In the genomic region with DNA sequence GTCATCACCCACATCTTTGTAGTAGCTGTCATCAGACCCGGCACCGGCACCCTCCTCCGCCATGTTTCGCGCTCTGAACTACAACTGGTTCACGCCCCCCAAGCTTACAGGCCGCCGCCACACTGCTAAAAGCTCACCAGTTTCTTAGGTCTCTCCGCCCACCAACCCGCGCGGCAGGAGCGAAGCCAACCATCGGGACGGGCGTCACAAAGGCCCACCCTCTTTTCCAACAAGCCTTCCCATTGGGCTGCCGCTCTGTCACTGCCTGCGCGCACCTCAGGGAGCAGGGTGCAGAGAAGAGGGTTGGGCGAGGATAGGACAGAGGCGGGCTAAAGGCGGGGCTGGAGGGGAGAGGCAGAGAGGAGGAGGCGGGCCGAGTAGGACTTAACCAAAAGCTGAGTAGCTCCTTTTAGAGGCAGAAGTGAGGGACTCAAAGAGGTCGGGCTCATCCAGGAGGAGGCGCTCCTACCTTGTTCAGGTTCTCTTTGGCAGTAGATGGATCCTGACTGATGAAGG, we compare ENCODE assay signal across 8 mouse cellular contexts. TPM values are rescaled to one million over a fixed set of nuclear protein-coding genes. Genes with fewer than 3 reads are reported as not detected.
A peak's percentile ranks its signal among the peaks of the same experiment; 100 is the strongest.
DNase-seq lines count a peak whose midpoint lies in the region; ATAC-seq and TF ChIP-seq lines count a peak whose summit lies in the region.

Gene Haus7 (minus strand): TSS at position 168 of the 516 bp plus-strand sequence.

- H3K27ac ChIP-seq in ES-Bruce4 (ENCODE audit: insufficient read depth, low read length) = no peak within 1 kb of the TSS
- H3K27ac ChIP-seq in forebrain, embryonic 13.5 days = no peak within 1 kb of the TSS
- no peak within 1 kb of the TSS for H3K27ac ChIP-seq in liver, postnatal 0 days (ENCODE audit: low read depth)
- H3K27ac ChIP-seq in neural tube, embryonic 14.5 days (ENCODE audit: low read depth, low read length) = no peak within 1 kb of the TSS

- intact Hi-C loops in heart, postnatal 10 days (cut with DNase I) = loop anchor here (2.0 kb wide), 1 partner anchor 34 kb away; no protein-coding TSS in a partner anchor

- H3K9me3 ChIP-seq in ES-Bruce4 (replicated peaks; ENCODE audit: control insufficient read depth, insufficient read depth, low read length, poor library complexity, severe bottlenecking) = no peaks in the 10 kb centered on the region
- H3K9me3 ChIP-seq in forebrain, embryonic 13.5 days (replicated peaks) = no peaks in the 10 kb centered on the region
- H3K9me3 ChIP-seq in liver, postnatal 0 days (ENCODE audit: low read length) = no peaks in the 10 kb centered on the region
- H3K9me3 ChIP-seq in neural tube, embryonic 14.5 days (ENCODE audit: control insufficient read depth, low read length) = no peaks in the 10 kb centered on the region

- peak; percentile 46 for TF ChIP-seq CTCF in ES-Bruce4 (IDR thresholded peaks at IDR 0.05; ENCODE audit: low read depth, low read length)
- TF ChIP-seq CTCF in liver, postnatal 0 days (IDR thresholded peaks at IDR 0.05; ENCODE audit: low read depth) = peak; percentile 69

- no peak for TF ChIP-seq EP300 in ES-Bruce4 (IDR thresholded peaks at IDR 0.05; ENCODE audit: insufficient read depth, low read depth, low read length)
- TF ChIP-seq EP300 in liver, postnatal 0 days (IDR thresholded peaks at IDR 0.05; ENCODE audit: low read depth) = no peak

- DNase-seq in heart, postnatal 10 days = peak; percentile 93 to 94
- DNase-seq in large intestine, adult 2 months (ENCODE audit: low read depth, low spot score) = peak; percentile 62
- peak; percentile 90 for DNase-seq in liver, postnatal 0 days
- peak; percentile 87 for DNase-seq in testis, postnatal 10 days (ENCODE audit: low spot score)

- WGBS in forebrain, embryonic 13.5 days = 11% methylated on average over 24 of the region's 26 CpGs
- WGBS in large intestine, adult 2 months = 20% methylated on average over 26 of the region's 26 CpGs
- WGBS in liver, postnatal 0 days (ENCODE audit: insufficient replicate concordance) = 23% methylated on average over 26 of the region's 26 CpGs
- WGBS in neural tube, embryonic 14.5 days = 17% methylated on average over 26 of the region's 26 CpGs

- no peaks in the 10 kb centered on the region for H3K36me3 ChIP-seq in ES-Bruce4 (ENCODE audit: control insufficient read depth, insufficient read depth, low read length, poor library complexity, severe bottlenecking)
- 0 out of 2 replicates have a peak, but pooled peaks cover 2% of the 10 kb centered on the region for H3K36me3 ChIP-seq in forebrain, embryonic 13.5 days (ENCODE audit: poor library complexity, severe bottlenecking)
- no peaks in the 10 kb centered on the region for H3K36me3 ChIP-seq in liver, postnatal 0 days (replicated peaks; ENCODE audit: insufficient read depth, low read length)
- H3K36me3 ChIP-seq in neural tube, embryonic 14.5 days (ENCODE audit: control insufficient read depth, insufficient read depth, low read length) = no peaks in the 10 kb centered on the region

- peak within 1 kb of the TSS; percentile 33; the same call in 1 of the 2 replicates for H3K9ac ChIP-seq in ES-Bruce4 (ENCODE audit: low read depth, poor library complexity, severe bottlenecking)
- peak within 1 kb of the TSS; percentile 68 for H3K9ac ChIP-seq in forebrain, embryonic 13.5 days
- H3K9ac ChIP-seq in liver, postnatal 0 days (replicated peaks) = peak within 1 kb of the TSS; percentile 65
- peak within 1 kb of the TSS; percentile 1; the same call in 1 of the 2 replicates for H3K9ac ChIP-seq in neural tube, embryonic 14.5 days (replicated peaks; ENCODE audit: low read depth, low read length)

- H3K4me2 ChIP-seq in forebrain, embryonic 13.5 days = peak within 1 kb of the TSS; percentile 66
- H3K4me2 ChIP-seq in liver, postnatal 0 days (ENCODE audit: low read depth, low read length) = peak within 1 kb of the TSS; percentile 78
- H3K4me2 ChIP-seq in neural tube, embryonic 14.5 days (ENCODE audit: low read depth, low read length) = peak within 1 kb of the TSS; percentile 50

- H3K4me3 ChIP-seq in ES-Bruce4 (ENCODE audit: low read depth, low read length) = peak within 1 kb of the TSS; percentile 90
- H3K4me3 ChIP-seq in forebrain, embryonic 13.5 days = peak within 1 kb of the TSS; percentile 53
- peak within 1 kb of the TSS; percentile 61 for H3K4me3 ChIP-seq in liver, postnatal 0 days (ENCODE audit: low read depth, low read length)
- peak within 1 kb of the TSS; percentile 29 for H3K4me3 ChIP-seq in neural tube, embryonic 14.5 days (ENCODE audit: low read depth, low read length)

- peak; percentile 100 for ATAC-seq in cerebellum, adult (ENCODE audit: insufficient number of reproducible peaks, low FRiP score, low TSS enrichment)
- peak; percentile 100 for ATAC-seq in forebrain, embryonic 13.5 days
- ATAC-seq in liver, postnatal 0 days = peak; percentile 100
- peak; percentile 100 for ATAC-seq in neural tube, embryonic 14.5 days (ENCODE audit: low read depth)

- TF ChIP-seq POLR2A in ES-Bruce4 (IDR thresholded peaks at IDR 0.05; ENCODE audit: insufficient read depth, low read length) = no peak

- H3K4me1 ChIP-seq in ES-Bruce4 (ENCODE audit: control insufficient read depth, insufficient read depth, low read length) = no peaks in the 10 kb centered on the region
- peaks cover 12% of the 10 kb centered on the region; the same call in 1 of the 2 replicates for H3K4me1 ChIP-seq in forebrain, embryonic 13.5 days
- H3K4me1 ChIP-seq in liver, postnatal 0 days (ENCODE audit: insufficient read depth) = no peaks in the 10 kb centered on the region
- 0 out of 2 replicates have a peak, but pooled peaks cover 4% of the 10 kb centered on the region for H3K4me1 ChIP-seq in neural tube, embryonic 14.5 days (ENCODE audit: control insufficient read depth, insufficient read depth, low read length)

- no peaks in the 10 kb centered on the region for H3K27me3 ChIP-seq in ES-Bruce4 (ENCODE audit: control insufficient read depth, insufficient read depth, low read length, poor library complexity, severe bottlenecking)
- H3K27me3 ChIP-seq in forebrain, embryonic 13.5 days = no peaks in the 10 kb centered on the region
- no peaks in the 10 kb centered on the region for H3K27me3 ChIP-seq in liver, postnatal 0 days (ENCODE audit: insufficient read depth, low read length)
- no peaks in the 10 kb centered on the region for H3K27me3 ChIP-seq in neural tube, embryonic 14.5 days (ENCODE audit: control insufficient read depth, insufficient read depth, low read length)

RNA-seq across cellular contexts. Expression of gene Haus7, which starts in this region (rescaled TPM):
- polyA plus RNA-seq in ES-Bruce4 (2011; ENCODE audit: insufficient read depth, insufficient read length, low read depth, missing spikeins) = 26.2 and 26.3 TPM in 2 replicates
- polyA plus RNA-seq in forebrain, embryonic 13.5 days (2015; fragmentation: Nextera tagmentation; extraction: Ambion mirVana) = 78.9 and 81.2 TPM in 2 replicates
- total RNA-seq in heart, postnatal 10 days (2021) = 10 to 100 TPM; 14.5 to 16.3 TPM
- polyA plus RNA-seq in large intestine, adult 2 months (2012; rRNA removed) = 16.3 and 18.2 TPM in 2 replicates
- 22.1 and 25.3 TPM in 2 replicates for polyA plus RNA-seq in liver, postnatal 0 days (2015; fragmentation: Nextera tagmentation; extraction: Ambion mirVana)
- polyA plus RNA-seq in neural tube, embryonic 14.5 days (2014; fragmentation: Nextera tagmentation; extraction: Ambion mirVana) = 62.0 and 72.1 TPM in 2 replicates

Comparison
In these comparisons a context has a peak if more than half of its experiments do, and no peak if none do; other contexts are left out.
1. H3K4me3 ChIP-seq: peak in every context shown above with its lines; median percentile 90 in ES-Bruce4; 61 in liver, postnatal 0 days; 53 in forebrain, embryonic 13.5 days; 29 in neural tube, embryonic 14.5 days.
2. H3K9ac ChIP-seq: peak in every context shown above with its lines; median percentile 68 in forebrain, embryonic 13.5 days; 65 in liver, postnatal 0 days; 33 in ES-Bruce4; 1 in neural tube, embryonic 14.5 days.